Comparison of ENCODE assay signal across 19 mouse cellular contexts in genomic region chrX:142664704-142665422, GRCm38 (mm10). TPM values are rescaled to one million over a fixed set of nuclear protein-coding genes. Genes with fewer than 3 reads are reported as not detected.
A peak's percentile ranks its signal among the peaks of the same experiment; 100 is the strongest.
DNase-seq lines count a peak whose midpoint lies in the region; ATAC-seq and TF ChIP-seq lines count a peak whose summit lies in the region.
"Had no signal": no experiment of that assay in that cellular context is flagged by ENCODE, and none has a peak within 500 bp of the region (broad histone marks: within the 10 kb centered on the region; RNA-seq: fewer than 3 reads in every experiment).

No protein-coding gene starts in this region.

- DNase-seq in heart, postnatal 36 days = no peak
- no peak for DNase-seq in lung, adult 2 months
- no peak for DNase-seq in adrenal gland, adult 2 months
- no peak for DNase-seq in ovary, postnatal 14 days (ENCODE audit: low spot score)
- DNase-seq: B cell, adult 2 months; cerebellum, postnatal 10 days; embryo, embryonic 11 days; gastrocnemius, adult 2 months; kidney, adult 18-20 months; left cerebral cortex, postnatal 4 days; lung, postnatal 4 days; thymus, postnatal 4 days had no signal

- WGBS in heart, embryonic 16.5 days = 53% methylated on average over 4 of the region's 4 CpGs
- WGBS in lung, embryonic 16.5 days = 43% methylated on average over 4 of the region's 4 CpGs
- 51% methylated on average over 4 of the region's 4 CpGs for WGBS in lung, adult 2 months
- WGBS in limb, embryonic 13.5 days = 58% methylated on average over 4 of the region's 4 CpGs

- no peaks in the 10 kb centered on the region for H3K36me3 ChIP-seq in heart, embryonic 16.5 days (ENCODE audit: control insufficient read depth, insufficient read depth)
- H3K36me3 ChIP-seq in lung, embryonic 16.5 days (ENCODE audit: control insufficient read depth, insufficient read depth, low read length) = no peaks in the 10 kb centered on the region
- H3K36me3 ChIP-seq in limb, embryonic 13.5 days = no peaks in the 10 kb centered on the region
- H3K36me3 ChIP-seq: midbrain, embryonic 12.5 days; neural tube, embryonic 13.5 days had no signal

- no peaks in the 10 kb centered on the region for H3K27me3 ChIP-seq in heart, embryonic 16.5 days (ENCODE audit: control insufficient read depth, insufficient read depth, low read length)
- H3K27me3 ChIP-seq in lung, embryonic 16.5 days (ENCODE audit: control insufficient read depth, insufficient read depth, low read depth, low read length) = no peaks in the 10 kb centered on the region
- H3K27me3 ChIP-seq in limb, embryonic 13.5 days = peaks cover 17% of the 10 kb centered on the region; the same call in 1 of the 2 replicates

- ATAC-seq in heart, embryonic 16.5 days (replicated peaks; ENCODE audit: extremely low read depth, insufficient read depth, low FRiP score) = peak; percentile 45; the same call in 1 of the 2 replicates
- no peak for ATAC-seq in lung, embryonic 16.5 days (ENCODE audit: low read depth)
- ATAC-seq in limb, embryonic 13.5 days (ENCODE audit: low FRiP score, low read depth) = peak; percentile 64
- ATAC-seq: hindbrain, postnatal 0 days had no signal

- no peak overlapping the region for H3K9ac ChIP-seq in heart, embryonic 16.5 days (ENCODE audit: low read length)
- H3K9ac ChIP-seq in lung, embryonic 16.5 days (ENCODE audit: low read length) = no peak overlapping the region
- H3K9ac ChIP-seq in limb, embryonic 13.5 days = no peak overlapping the region
- H3K9ac ChIP-seq: midbrain, embryonic 12.5 days; neural tube, embryonic 13.5 days had no signal

- intact Hi-C loops in heart, postnatal 36 days (cut with DNase I) = no loop called here

- H3K27ac ChIP-seq in heart, embryonic 16.5 days (ENCODE audit: low read length) = peak overlapping the region; percentile 65
- peak overlapping the region; percentile 22; the same call in 1 of the 2 replicates for H3K27ac ChIP-seq in lung, embryonic 16.5 days (ENCODE audit: low read length)
- peak overlapping the region; percentile 84 for H3K27ac ChIP-seq in limb, embryonic 13.5 days
- H3K27ac ChIP-seq: gastrocnemius, adult 2 months; hindbrain, postnatal 0 days; layer of hippocampus, adult 2 months; midbrain, embryonic 12.5 days; neural tube, embryonic 13.5 days had no signal

- H3K4me1 ChIP-seq in heart, embryonic 16.5 days (ENCODE audit: control insufficient read depth, insufficient read depth, low read length) = peaks cover 2% of the 10 kb centered on the region; the same call in 1 of the 2 replicates
- H3K4me1 ChIP-seq in lung, embryonic 16.5 days (replicated peaks; ENCODE audit: control insufficient read depth, insufficient read depth, low read length) = peaks cover 3% of the 10 kb centered on the region; the same call in 1 of the 2 replicates
- no peaks in the 10 kb centered on the region for H3K4me1 ChIP-seq in lung, adult 2 months (ENCODE audit: control insufficient read depth, insufficient read depth, low read length)
- H3K4me1 ChIP-seq in limb, embryonic 13.5 days = peaks cover 32% of the 10 kb centered on the region
- H3K4me1 ChIP-seq: midbrain, embryonic 12.5 days; neural tube, embryonic 13.5 days had no signal

- no peak overlapping the region for H3K4me3 ChIP-seq in heart, embryonic 16.5 days (ENCODE audit: low read length)
- no peak overlapping the region for H3K4me3 ChIP-seq in lung, embryonic 16.5 days (ENCODE audit: low read length)
- H3K4me3 ChIP-seq in lung, adult 2 months (replicated peaks; ENCODE audit: extremely low read depth, low read depth, low read length) = no peak overlapping the region
- H3K4me3 ChIP-seq in limb, embryonic 13.5 days = no peak overlapping the region
- H3K4me3 ChIP-seq: gastrocnemius, adult 2 months; layer of hippocampus, adult 2 months; midbrain, embryonic 12.5 days; neural tube, embryonic 13.5 days had no signal

- no peak for TF ChIP-seq POLR2A in lung, adult 2 months (IDR thresholded peaks at IDR 0.05; ENCODE audit: borderline replicate concordance, extremely low read depth, low read depth, low read length)

- no peaks in the 10 kb centered on the region for H3K9me3 ChIP-seq in heart, embryonic 16.5 days (replicated peaks; ENCODE audit: control insufficient read depth, low read length)
- H3K9me3 ChIP-seq in lung, embryonic 16.5 days (ENCODE audit: control insufficient read depth, low read length) = no peaks in the 10 kb centered on the region
- no peaks in the 10 kb centered on the region for H3K9me3 ChIP-seq in limb, embryonic 13.5 days
- H3K9me3 ChIP-seq: midbrain, embryonic 12.5 days; neural tube, embryonic 13.5 days had no signal

- no peak overlapping the region for H3K4me2 ChIP-seq in heart, embryonic 16.5 days (ENCODE audit: low read depth, low read length)
- no peak overlapping the region for H3K4me2 ChIP-seq in lung, embryonic 16.5 days (ENCODE audit: low read depth, low read length)
- no peak overlapping the region for H3K4me2 ChIP-seq in limb, embryonic 13.5 days (replicated peaks)
- H3K4me2 ChIP-seq: midbrain, embryonic 12.5 days; neural tube, embryonic 13.5 days had no signal

- no peak for TF ChIP-seq CTCF in lung, adult 2 months (IDR thresholded peaks at IDR 0.05; ENCODE audit: insufficient read depth, low read length)

RNA-seq across cellular contexts. Expression of gene Tmem164, which starts 16.3 kb away (rescaled TPM):
- 58.1 and 63.8 TPM in 2 replicates for polyA plus RNA-seq in heart, embryonic 16.5 days (2015; fragmentation: Nextera tagmentation; extraction: Ambion mirVana)
- 10 to 100 TPM; 21.7 to 36.4 TPM for total RNA-seq in heart, postnatal 36 days (2021)
- 49.4 TPM in 2 replicates for polyA plus RNA-seq in lung, embryonic 16.5 days (2015; fragmentation: Nextera tagmentation; extraction: Ambion mirVana)
- polyA plus RNA-seq in lung, adult 2 months (2012; rRNA removed) = 34.3 and 42.1 TPM in 2 replicates
- polyA plus RNA-seq in limb, embryonic 13.5 days (2015; fragmentation: Nextera tagmentation; extraction: Ambion mirVana) = 65.5 and 69.9 TPM in 2 replicates
- total RNA-seq in adrenal gland, adult 2 months (2021) = 10 to 100 TPM; 26.0 to 36.3 TPM
- 16.4 and 18.9 TPM in 2 replicates for polyA plus RNA-seq in adrenal gland, adult 2 months (2012; rRNA removed)

Comparison
In these comparisons a context has a peak if more than half of its experiments do, and no peak if none do; other contexts are left out.
1. H3K27ac ChIP-seq: peak in every context shown above with its lines; median percentile 84 in limb, embryonic 13.5 days; 65 in heart, embryonic 16.5 days; 22 in lung, embryonic 16.5 days.